Mouse (Mus musculus) B cell, adult 67 days (primary cell): ENCODE results near the gene Olfr789. TPM values are rescaled to one million over a fixed set of nuclear protein-coding genes. Genes with fewer than 3 reads are reported as not detected.

Source experiments
- total RNA-seq, 2 experiments: library from RNA; stranded (reverse); gene quantifications; 4 replicates each; pipeline ENCODE4 v1.2.4; 2023

Gene Olfr789
- total RNA-seq, result not detected

GRCm38 (mm10) chr10:129484452-129484851 lies at the start of gene Olfr789:
Gene Olfr789 (plus strand): TSS chr10:129484752.

GRCm38 (mm10) chr10:129461562-129461961 lies 23.0 kb upstream of the Olfr789 start, which contains the start of gene Olfr787:
Gene Olfr787 (plus strand): TSS chr10:129461862.

DNA sequence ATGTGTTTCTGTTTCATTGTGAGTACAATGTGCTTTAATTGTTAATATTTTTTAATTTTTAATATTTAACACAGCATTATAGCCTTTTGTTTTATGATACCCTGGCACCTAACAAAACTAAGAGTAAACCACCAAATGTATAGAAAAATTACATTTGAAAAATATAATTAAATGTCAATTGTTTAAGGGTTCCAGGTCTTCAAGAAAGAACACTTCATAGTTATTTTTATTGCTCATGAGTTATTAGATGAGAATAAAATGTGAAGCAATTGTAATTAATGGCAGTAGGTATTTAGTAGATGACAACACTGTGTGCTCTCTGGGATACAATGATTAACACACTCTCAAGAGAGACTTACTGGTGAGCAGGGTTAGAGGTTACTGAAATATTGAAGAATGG lies 13.9 kb upstream of the Olfr789 start, which contains the start of gene Olfr788:
Gene Olfr788, plus strand, starts transcription at position 301 of the 400 bp plus-strand sequence.

GRCm38 (mm10) chr10:129498192-129498591 lies 13.6 kb downstream of the Olfr789 start, which contains the start of gene Olfr790:
Gene Olfr790 (plus strand): TSS chr10:129498492.

GRCm38 (mm10) chr10:129521492-129521891 lies 36.9 kb downstream of the Olfr789 start, which contains the start of gene Olfr791:
Gene Olfr791 (plus strand): TSS chr10:129521792.

GRCm38 (mm10) chr10:129538862-129539261 lies 54.3 kb downstream of the Olfr789 start, which contains the start of gene Olfr792:
Gene Olfr792 (plus strand): TSS chr10:129539162.

Other genes starting within 250 kb of the Olfr789 start
- not detected for gene Olfr774, start 248.5 kb upstream of the Olfr789 start, total RNA-seq
- gene Olfr775, start 236.3 kb upstream of the Olfr789 start, total RNA-seq, result not detected
- not detected for gene Olfr776, start 225.6 kb upstream of the Olfr789 start, total RNA-seq
- not detected for gene Olfr777, start 213.3 kb upstream of the Olfr789 start, total RNA-seq
- gene Olfr780, start 166.6 kb upstream of the Olfr789 start, total RNA-seq, result not detected
- not detected for gene Olfr781, start 155.9 kb upstream of the Olfr789 start, total RNA-seq
- not detected for gene Olfr782, start 135.9 kb upstream of the Olfr789 start, total RNA-seq
- not detected for gene Olfr784, start 100.7 kb upstream of the Olfr789 start, total RNA-seq
- gene Olfr785, start 79.3 kb upstream of the Olfr789 start, total RNA-seq, result not detected
- gene Olfr786, start 57.4 kb upstream of the Olfr789 start, total RNA-seq, result not detected
- gene Olfr787, start 22.9 kb upstream of the Olfr789 start, total RNA-seq, result not detected
- gene Olfr788, start 13.8 kb upstream of the Olfr789 start, total RNA-seq, result not detected
- gene Olfr790, start 13.7 kb downstream of the Olfr789 start, total RNA-seq, result not detected
- gene Olfr791, start 37.0 kb downstream of the Olfr789 start, total RNA-seq, result not detected
- not detected for gene Olfr792, start 54.4 kb downstream of the Olfr789 start, total RNA-seq
- not detected for gene Olfr794, start 82.9 kb downstream of the Olfr789 start, total RNA-seq
- gene Olfr796, start 127.8 kb downstream of the Olfr789 start, total RNA-seq, result not detected
- not detected for gene Olfr798, start 143.2 kb downstream of the Olfr789 start, total RNA-seq
- not detected for gene Olfr799, start 152.7 kb downstream of the Olfr789 start, total RNA-seq
- gene Olfr800, start 172.9 kb downstream of the Olfr789 start, total RNA-seq, result not detected
- not detected for gene Olfr801, start 189.1 kb downstream of the Olfr789 start, total RNA-seq
- not detected for gene Olfr802, start 203.4 kb downstream of the Olfr789 start, total RNA-seq
- gene Olfr803, start 209.5 kb downstream of the Olfr789 start, total RNA-seq, result not detected
- not detected for gene Olfr804, start 218.5 kb downstream of the Olfr789 start, total RNA-seq
- gene Olfr805, start 244.6 kb downstream of the Olfr789 start, total RNA-seq, result not detected